Mouse (Mus musculus) liver, adult 2 months (tissue): Measurements from ENCODE around the gene Dedd2.
"Not testable (repeated sequence)": the region's sequence is repeated elsewhere in the genome, so short reads cannot be mapped to it uniquely, and the experiment has no call there.

Experiments used
- CTCF ChIP-seq: fragments of 200-500 bp; IDR thresholded peaks from 2 replicates; pipeline ENCODE4 v1.5.1; 2011; ENCODE audit warnings: low read depth, low read length, control low read depth
- POLR2A ChIP-seq: fragments of 200-500 bp; IDR thresholded peaks from 2 replicates; pipeline ENCODE4 v1.6.1; 2011; ENCODE audit warnings: low read length, control low read depth; ENCODE audit not compliant: insufficient read depth; ENCODE audit errors: extremely low read depth

GRCm38 (mm10) chr7:25265743-25266142 is 45.3 kb upstream of the Dedd2 start:
- not testable (repeated sequence) for TF ChIP-seq CTCF, POLR2A
